Comparison of ENCODE assay signal across 29 mouse cellular contexts in genomic region chr3:142222471-142223103, GRCm38 (mm10). TPM values are rescaled to one million over a fixed set of nuclear protein-coding genes. Genes with fewer than 3 reads are reported as not detected.
DNase-seq lines count a peak whose midpoint lies in the region; ATAC-seq lines count a peak whose summit lies in the region.
"Had no signal": no experiment of that assay in that cellular context is flagged by ENCODE, and none has a peak within 500 bp of the region (broad histone marks: within the 10 kb centered on the region; RNA-seq: fewer than 3 reads in every experiment).

No protein-coding gene starts in this region.

- no peak overlapping the region for H3K27ac ChIP-seq in embryonic facial prominence, embryonic 11.5 days (replicated peaks; ENCODE audit: low read depth, low read length)
- H3K27ac ChIP-seq in embryonic facial prominence, embryonic 10.5 days (replicated peaks): no peak overlapping the region
- no peak overlapping the region for H3K27ac ChIP-seq in limb, embryonic 10.5 days
- H3K27ac ChIP-seq: hindbrain, embryonic 14.5 days; macrophage; neural tube, embryonic 13.5 days had no signal

- ATAC-seq in embryonic facial prominence, embryonic 11.5 days (replicated peaks; ENCODE audit: insufficient number of reproducible peaks, low FRiP score, low TSS enrichment, low read depth): 0 out of 2 replicates have a peak, but pooled peaks have one; percentile 39
- ATAC-seq: forebrain, embryonic 14.5 days; inflammation-experienced regulatory T-cells, adult 6 months; liver, postnatal 0 days; lung, postnatal 0 days; midbrain, embryonic 16.5 days had no signal

- H3K9ac ChIP-seq in embryonic facial prominence, embryonic 11.5 days (replicated peaks; ENCODE audit: low read length): no peak overlapping the region
- H3K9ac ChIP-seq: heart, embryonic 12.5 days; hindbrain, embryonic 14.5 days; liver, postnatal 0 days; neural tube, embryonic 13.5 days had no signal

- H3K36me3 ChIP-seq in embryonic facial prominence, embryonic 11.5 days (replicated peaks; ENCODE audit: control insufficient read depth, insufficient read depth, low read depth, low read length): no peaks in the 10 kb centered on the region
- H3K36me3 ChIP-seq in embryonic facial prominence, embryonic 10.5 days (replicated peaks): no peaks in the 10 kb centered on the region
- H3K36me3 ChIP-seq in limb, embryonic 10.5 days: no peaks in the 10 kb centered on the region
- H3K36me3 ChIP-seq: heart, embryonic 12.5 days; neural tube, embryonic 13.5 days had no signal

- H3K27me3 ChIP-seq in embryonic facial prominence, embryonic 11.5 days (ENCODE audit: control insufficient read depth, insufficient read depth, low read length): no peaks in the 10 kb centered on the region
- no peaks in the 10 kb centered on the region for H3K27me3 ChIP-seq in embryonic facial prominence, embryonic 10.5 days (replicated peaks; ENCODE audit: low read depth, poor library complexity, severe bottlenecking)
- peaks cover 71% of the 10 kb centered on the region for H3K27me3 ChIP-seq in limb, embryonic 10.5 days (ENCODE audit: low read depth, poor library complexity, severe bottlenecking)
- H3K27me3 ChIP-seq: heart, embryonic 12.5 days; neural tube, embryonic 13.5 days had no signal

- H3K9me3 ChIP-seq in embryonic facial prominence, embryonic 11.5 days (replicated peaks; ENCODE audit: control insufficient read depth, low read length): no peaks in the 10 kb centered on the region
- H3K9me3 ChIP-seq in embryonic facial prominence, embryonic 10.5 days: no peaks in the 10 kb centered on the region
- no peaks in the 10 kb centered on the region for H3K9me3 ChIP-seq in limb, embryonic 10.5 days (replicated peaks)
- H3K9me3 ChIP-seq: heart, embryonic 12.5 days; neural tube, embryonic 13.5 days had no signal

- 91% methylated on average over 7 of the region's 7 CpGs for WGBS in embryonic facial prominence, embryonic 11.5 days
- 88% methylated on average over 7 of the region's 7 CpGs for WGBS in embryonic facial prominence, embryonic 10.5 days
- 85% methylated on average over 7 of the region's 7 CpGs for WGBS in limb, embryonic 10.5 days

- no peak for DNase-seq in embryonic facial prominence, embryonic 11.5 days (ENCODE audit: low spot score)
- DNase-seq in embryonic facial prominence, embryonic 10.5 days (ENCODE audit: low spot score): no peak
- peak; percentile 44 for DNase-seq in Muller cell, postnatal 12 days (ENCODE audit: inconsistent ontology term)
- DNase-seq in limb, embryonic 10.5 days (ENCODE audit: low spot score): peak; percentile 26
- peak; percentile 3 for DNase-seq in telencephalon, adult 2 months (ENCODE audit: low read depth, low spot score)
- DNase-seq in right cerebral cortex, postnatal 36 days (ENCODE audit: low spot score in 2 of 2): no peak
- no peak for DNase-seq in kidney, postnatal 10 days
- DNase-seq in spleen, postnatal 14 days (ENCODE audit: low spot score in 2 of 2): no peak
- DNase-seq: adrenal gland, postnatal 36 days; B cell, adult 2 months; cerebellum, adult 11-12 months; cerebellum, postnatal 14 days; gastrocnemius, postnatal 25 days; heart, adult 18-20 months; heart, postnatal 14 days; kidney, adult 8-10 months; kidney, postnatal 25 days; liver, postnatal 0 days; right cerebral cortex, postnatal 4 days had no signal

- no peaks in the 10 kb centered on the region for H3K4me1 ChIP-seq in embryonic facial prominence, embryonic 11.5 days (ENCODE audit: control insufficient read depth, insufficient read depth, low read length)
- peaks cover 17% of the 10 kb centered on the region for H3K4me1 ChIP-seq in embryonic facial prominence, embryonic 10.5 days
- H3K4me1 ChIP-seq in limb, embryonic 10.5 days: peaks cover 31% of the 10 kb centered on the region
- H3K4me1 ChIP-seq: neural tube, embryonic 13.5 days had no signal

- no peak overlapping the region for H3K4me2 ChIP-seq in embryonic facial prominence, embryonic 11.5 days (ENCODE audit: low read depth, low read length)
- H3K4me2 ChIP-seq: heart, embryonic 12.5 days; hindbrain, embryonic 14.5 days; neural tube, embryonic 13.5 days had no signal

- no peak overlapping the region for H3K4me3 ChIP-seq in embryonic facial prominence, embryonic 11.5 days (ENCODE audit: low read depth, low read length)
- H3K4me3 ChIP-seq in embryonic facial prominence, embryonic 10.5 days: no peak overlapping the region
- H3K4me3 ChIP-seq in limb, embryonic 10.5 days: no peak overlapping the region
- H3K4me3 ChIP-seq: heart, embryonic 12.5 days; myocyte; neural tube, embryonic 13.5 days had no signal

RNA-seq across cellular contexts. Expression of gene Bmpr1b, which starts 53.4 kb away (rescaled TPM):
- polyA plus RNA-seq in embryonic facial prominence, embryonic 11.5 days (2014; fragmentation: Nextera tagmentation; extraction: Ambion mirVana): 11.8 and 14.2 TPM in 2 replicates
- polyA plus RNA-seq in embryonic facial prominence, embryonic 10.5 days (2016; fragmentation: Nextera tagmentation; extraction: Ambion mirVana): 10.3 and 14.1 TPM in 2 replicates
- 5.1 and 7.2 TPM in 2 replicates for polyA plus RNA-seq in limb, embryonic 10.5 days (2016; fragmentation: Nextera tagmentation; extraction: Ambion mirVana)
- polyA plus RNA-seq: inflammation-experienced regulatory T-cells, adult 6 months; liver, adult 2 months; liver, postnatal 0 days; macrophage had no signal

Comparison
In these comparisons a context has a peak if more than half of its experiments do, and no peak if none do; other contexts are left out.
1. DNase-seq: peak in Muller cell, postnatal 12 days (single experiment), limb, embryonic 10.5 days (single experiment) and telencephalon, adult 2 months (single experiment); none in embryonic facial prominence, embryonic 11.5 days (single experiment), embryonic facial prominence, embryonic 10.5 days (single experiment), right cerebral cortex, postnatal 36 days (0 of 2), kidney, postnatal 10 days (single experiment) and spleen, postnatal 14 days (0 of 2).